In the genomic region with DNA sequence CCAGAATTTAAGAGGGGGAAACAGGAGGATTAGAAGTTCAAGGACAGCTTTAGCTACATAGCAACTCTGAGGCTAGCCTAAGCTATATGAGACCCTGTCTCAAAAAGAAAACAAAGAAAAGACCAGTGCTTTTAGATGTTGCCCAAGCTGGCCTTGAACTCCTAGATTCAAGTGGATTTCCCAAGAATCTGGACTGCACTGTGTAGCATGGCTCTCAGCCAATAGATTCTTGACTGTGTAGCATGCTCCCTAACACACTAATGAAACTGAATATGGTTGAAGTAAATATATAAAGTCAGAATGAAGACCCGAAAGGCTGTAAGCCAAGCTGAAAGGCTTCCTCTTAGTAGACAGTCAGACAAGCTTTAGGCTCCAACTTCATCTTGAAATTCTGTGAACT, we compare ENCODE assay signal across 16 mouse cellular contexts. TPM values are rescaled to one million over a fixed set of nuclear protein-coding genes. Genes with fewer than 3 reads are reported as not detected.
DNase-seq lines count a peak whose midpoint lies in the region; ATAC-seq and TF ChIP-seq lines count a peak whose summit lies in the region.
"Had no signal": no experiment of that assay in that cellular context is flagged by ENCODE, and none has a peak within 500 bp of the region (broad histone marks: within the 10 kb centered on the region; RNA-seq: fewer than 3 reads in every experiment).

No protein-coding gene starts in this region.

- H3K9ac ChIP-seq in liver, adult 2 months (ENCODE audit: low read depth, low read length) = no peak overlapping the region
- H3K9ac ChIP-seq in liver, embryonic 11.5 days (ENCODE audit: low read depth, low read length) = no peak overlapping the region

- peak; percentile 17 for DNase-seq in adrenal gland, adult 2 months
- no peak for DNase-seq in adrenal gland, postnatal 25 days
- peak; percentile 42 for DNase-seq in liver, adult 2 months (ENCODE audit: extremely low read depth, low read depth, low spot score)
- no peak for DNase-seq in liver, embryonic 11.5 days (ENCODE audit: low spot score)
- DNase-seq in NIH3T3 (ENCODE audit: low read depth) (peak; percentile 45), adipocyte (ENCODE audit: low spot score) (peak; percentile 71)
- DNase-seq in ovary, adult 18-20 months (ENCODE audit: low spot score) = no peak
- no peak for DNase-seq in left cerebral cortex, postnatal 10 days (ENCODE audit: extremely low spot score in 1 of 2, low spot score in 2 of 2)
- DNase-seq: adrenal gland, adult 8-10 months; cerebellum, adult 11 months; cerebellum, adult 11-12 months had no signal

- H3K4me1 ChIP-seq in liver, adult 2 months (ENCODE audit: control insufficient read depth, insufficient read depth, low read length) = peaks cover 2% of the 10 kb centered on the region; the same call in 1 of the 2 replicates
- peaks cover 33% of the 10 kb centered on the region for H3K4me1 ChIP-seq in liver, embryonic 11.5 days (replicated peaks; ENCODE audit: control insufficient read depth, insufficient read depth, low read length)

- no peaks in the 10 kb centered on the region for H3K36me3 ChIP-seq in liver, adult 2 months (ENCODE audit: control insufficient read depth, insufficient read depth, low read length)
- no peaks in the 10 kb centered on the region for H3K36me3 ChIP-seq in liver, embryonic 11.5 days (ENCODE audit: control insufficient read depth, insufficient read depth, low read length)
- H3K36me3 ChIP-seq: G1E had no signal

- TF ChIP-seq POLR2A in liver, adult 2 months (IDR thresholded peaks at IDR 0.05; ENCODE audit: extremely low read depth, insufficient read depth, low read length) = no peak

- no peak overlapping the region for H3K27ac ChIP-seq in liver, adult 2 months (replicated peaks; ENCODE audit: insufficient read depth, low read depth, low read length)
- no peak overlapping the region for H3K27ac ChIP-seq in liver, embryonic 11.5 days (ENCODE audit: low read depth, low read length)

- no peak for TF ChIP-seq CTCF in liver, adult 2 months (IDR thresholded peaks at IDR 0.05; ENCODE audit: low read depth, low read length)

- no peak overlapping the region for H3K4me2 ChIP-seq in liver, embryonic 11.5 days

- H3K9me3 ChIP-seq in liver, embryonic 11.5 days (ENCODE audit: control insufficient read depth, low read length) = no peaks in the 10 kb centered on the region
- H3K9me3 ChIP-seq: G1E had no signal

- H3K79me2 ChIP-seq in liver, adult 2 months (ENCODE audit: control insufficient read depth, insufficient read depth, low read length) = no peaks in the 10 kb centered on the region

- no peak for ATAC-seq in liver, embryonic 11.5 days (replicated peaks; ENCODE audit: low FRiP score)
- ATAC-seq: activated CD4-positive, CD25-positive, alpha-beta regulatory T cell, adult 4 months; CD4-positive, CD25-positive, alpha-beta regulatory T cell, adult 4 months had no signal

- intact Hi-C loops in left cerebral cortex, postnatal 10 days (cut with DNase I) = no loop called here

- WGBS in liver, adult 2 months = 100% methylated on average over 1 of the region's 1 CpGs
- WGBS in liver, embryonic 11.5 days = 95% methylated on average over 1 of the region's 1 CpGs

- H3K27me3 ChIP-seq in liver, adult 2 months (ENCODE audit: control insufficient read depth, insufficient read depth, low read length) = peaks cover 9% of the 10 kb centered on the region
- H3K27me3 ChIP-seq in liver, embryonic 11.5 days (replicated peaks; ENCODE audit: control insufficient read depth, insufficient read depth, low read length) = peaks cover 3% of the 10 kb centered on the region; the same call in 1 of the 2 replicates
- H3K27me3 ChIP-seq: Patski had no signal

- H3K4me3 ChIP-seq in liver, adult 2 months (ENCODE audit: insufficient read depth, low read depth, low read length) = no peak overlapping the region
- no peak overlapping the region for H3K4me3 ChIP-seq in liver, embryonic 11.5 days (ENCODE audit: low read depth, low read length)

RNA-seq across cellular contexts. Expression of a gene that starts 28.6 kb away (rescaled TPM):
- total RNA-seq in adrenal gland, adult 2 months (2021) = 1 to 10 TPM in 1 of 2 experiments, under 1 TPM in 1; 0.92 to 1.9 TPM
- polyA plus RNA-seq in adrenal gland, adult 2 months (2012; rRNA removed) = 1.3 and 2.1 TPM in 2 replicates
- total RNA-seq in adrenal gland, postnatal 25 days (2021) = 1.6 and 2.3 TPM in 2 replicates
- 1.7 and 3.4 TPM in 2 replicates for total RNA-seq in liver, adult 2 months (2014; rRNA removed)
- 5.3 and 5.9 TPM in 2 replicates for polyA plus RNA-seq in liver, adult 2 months (2012; rRNA removed)
- polyA plus RNA-seq in liver, embryonic 11.5 days (2014; fragmentation: Nextera tagmentation; extraction: Ambion mirVana) = 6.0 and 6.1 TPM in 2 replicates
- total RNA-seq in left cerebral cortex, postnatal 10 days (2021) = 1 to 10 TPM; 3.3 to 4.6 TPM

RNA-seq across cellular contexts. Expression of a gene that starts 41.7 kb away (rescaled TPM):
- 1 to 10 TPM; 1.7 to 3.0 TPM for total RNA-seq in adrenal gland, adult 2 months (2021)
- 3.5 and 4.0 TPM in 2 replicates for polyA plus RNA-seq in adrenal gland, adult 2 months (2012; rRNA removed)
- 2.1 and 2.8 TPM in 2 replicates for total RNA-seq in adrenal gland, postnatal 25 days (2021)
- 0.92 and 0.94 TPM in 2 replicates for total RNA-seq in liver, adult 2 months (2014; rRNA removed)
- 1.4 and 1.9 TPM in 2 replicates for polyA plus RNA-seq in liver, adult 2 months (2012; rRNA removed)
- polyA plus RNA-seq in liver, embryonic 11.5 days (2014; fragmentation: Nextera tagmentation; extraction: Ambion mirVana) = 3.1 and 3.6 TPM in 2 replicates
- under 1 TPM; 0.28 to 0.41 TPM for total RNA-seq in left cerebral cortex, postnatal 10 days (2021)
- total RNA-seq: MEL had no signal

Comparison
In these comparisons a context has a peak if more than half of its experiments do, and no peak if none do; other contexts are left out.
1. DNase-seq: peak in adrenal gland, adult 2 months (single experiment), liver, adult 2 months (single experiment), NIH3T3 (single experiment) and adipocyte (single experiment); none in adrenal gland, postnatal 25 days (single experiment), liver, embryonic 11.5 days (single experiment), ovary, adult 18-20 months (single experiment) and left cerebral cortex, postnatal 10 days (0 of 2).